Mouse (Mus musculus) myocyte (in vitro differentiated cells): Measurements from ENCODE around the gene Ptges2.

ENCODE experiments used
- CEBPB ChIP-seq: IDR thresholded peaks from 2 replicates; pipeline ENCODE4 v1.6.1; 2011; ENCODE audit warnings: mild to moderate bottlenecking, moderate library complexity; ENCODE audit not compliant: poor library complexity, insufficient read depth, severe bottlenecking
- E2F4 ChIP-seq: IDR thresholded peaks from one replicate; pipeline ENCODE4 v1.6.1; 2011; ENCODE audit warnings: mild to moderate bottlenecking, control low read depth, moderate library complexity; ENCODE audit not compliant: insufficient read depth
- MAX ChIP-seq: IDR thresholded peaks from one replicate; pipeline ENCODE4 v1.6.1; 2011; ENCODE audit warnings: low read depth, mild to moderate bottlenecking, control low read depth
- POLR2A ChIP-seq: IDR thresholded peaks from one replicate; pipeline ENCODE4 v1.6.1; 2011; ENCODE audit warnings: low read depth, mild to moderate bottlenecking, control low read depth, moderate library complexity; ENCODE audit not compliant: insufficient read length
- REST ChIP-seq: IDR thresholded peaks from one replicate; pipeline ENCODE4 v1.6.1; 2011; ENCODE audit warnings: mild to moderate bottlenecking, control low read depth, moderate library complexity; ENCODE audit not compliant: insufficient read depth, insufficient read length
- TCF3 ChIP-seq: IDR thresholded peaks from one replicate; pipeline ENCODE4 v1.6.1; 2011; ENCODE audit warnings: low read depth, control low read depth; ENCODE audit not compliant: insufficient read length
- USF1 ChIP-seq: IDR thresholded peaks from one replicate; pipeline ENCODE4 v1.6.1; 2011; ENCODE audit warnings: low read depth, mild to moderate bottlenecking, control low read depth, moderate library complexity

- TF ChIP-seq E2F4 (no peak), REST (no peak), MAX (no peak), POLR2A (no peak), TCF3 (no peak), CEBPB (no peak), USF1 (no peak)
Measured at GRCm38 (mm10) chr2:32440164-32440563, 44.5 kb downstream of the Ptges2 start.
